ENCODE assay signal across 8 mouse cellular contexts in genomic region chr16:78635257-78635656, GRCm38 (mm10). TPM values are rescaled to one million over a fixed set of nuclear protein-coding genes. Genes with fewer than 3 reads are reported as not detected.
DNase-seq lines count a peak whose midpoint lies in the region; ATAC-seq lines count a peak whose summit lies in the region.

No protein-coding gene starts in this region.

- no peak overlapping the region for H3K4me2 ChIP-seq in forebrain, embryonic 13.5 days
- no peak overlapping the region for H3K4me2 ChIP-seq in hindbrain, embryonic 15.5 days

- H3K4me3 ChIP-seq in forebrain, embryonic 13.5 days, result no peak overlapping the region
- no peak overlapping the region for H3K4me3 ChIP-seq in hindbrain, embryonic 15.5 days
- no peak overlapping the region for H3K4me3 ChIP-seq in midbrain, embryonic 10.5 days

- peak; percentile 79 for ATAC-seq in forebrain, embryonic 13.5 days
- ATAC-seq in hindbrain, embryonic 15.5 days (ENCODE audit: low FRiP score, low read depth), result peak; percentile 65; the same call in 1 of the 2 replicates

- H3K36me3 ChIP-seq in forebrain, embryonic 13.5 days (ENCODE audit: poor library complexity, severe bottlenecking), result no peaks in the 10 kb centered on the region
- no peaks in the 10 kb centered on the region for H3K36me3 ChIP-seq in hindbrain, embryonic 15.5 days
- H3K36me3 ChIP-seq in midbrain, embryonic 10.5 days, result no peaks in the 10 kb centered on the region

- 26% methylated on average over 8 of the region's 8 CpGs for WGBS in forebrain, embryonic 13.5 days
- WGBS in hindbrain, embryonic 15.5 days, result 23% methylated on average over 8 of the region's 8 CpGs
- WGBS in midbrain, embryonic 10.5 days, result 20% methylated on average over 8 of the region's 8 CpGs

- H3K27ac ChIP-seq in forebrain, embryonic 13.5 days, result no peak overlapping the region
- no peak overlapping the region for H3K27ac ChIP-seq in hindbrain, embryonic 15.5 days (replicated peaks)
- H3K27ac ChIP-seq in midbrain, embryonic 10.5 days (replicated peaks), result no peak overlapping the region

- peak; percentile 26 for DNase-seq in MEL-GATA-1-ER (ENCODE audit: extremely low read depth, low read depth)
- DNase-seq in c-Kit-positive CD71-positive TER-119-negative erythroid progenitor cells, embryonic 14.5 days (ENCODE audit: low read depth), result peak; percentile 24
- peak; percentile 42 to 53 for DNase-seq in layer of hippocampus, postnatal 36 days
- peak; percentile 73 for DNase-seq in midbrain, embryonic 10.5 days (ENCODE audit: low spot score)
- peak; percentile 63 for DNase-seq in right cerebral cortex, postnatal 25 days
- DNase-seq in yolk sac, embryonic 10.5 days (ENCODE audit: low spot score), result peak; percentile 7

- no peaks in the 10 kb centered on the region for H3K27me3 ChIP-seq in forebrain, embryonic 13.5 days
- H3K27me3 ChIP-seq in hindbrain, embryonic 15.5 days, result no peaks in the 10 kb centered on the region
- no peaks in the 10 kb centered on the region for H3K27me3 ChIP-seq in midbrain, embryonic 10.5 days (ENCODE audit: low read depth, poor library complexity, severe bottlenecking)

- no peaks in the 10 kb centered on the region for H3K4me1 ChIP-seq in forebrain, embryonic 13.5 days
- no peaks in the 10 kb centered on the region for H3K4me1 ChIP-seq in hindbrain, embryonic 15.5 days (replicated peaks)
- no peaks in the 10 kb centered on the region for H3K4me1 ChIP-seq in midbrain, embryonic 10.5 days

- H3K9ac ChIP-seq in forebrain, embryonic 13.5 days, result no peak overlapping the region
- no peak overlapping the region for H3K9ac ChIP-seq in hindbrain, embryonic 15.5 days

- H3K9me3 ChIP-seq in forebrain, embryonic 13.5 days (replicated peaks), result no peaks in the 10 kb centered on the region
- H3K9me3 ChIP-seq in hindbrain, embryonic 15.5 days, result no peaks in the 10 kb centered on the region
- no peaks in the 10 kb centered on the region for H3K9me3 ChIP-seq in midbrain, embryonic 10.5 days (replicated peaks)

RNA-seq across cellular contexts. Expression of gene D16Ertd472e, which starts 58.7 kb away (rescaled TPM):
- 12.9 and 13.4 TPM in 2 replicates for polyA plus RNA-seq in forebrain, embryonic 13.5 days (2015; fragmentation: Nextera tagmentation; extraction: Ambion mirVana)
- polyA plus RNA-seq in hindbrain, embryonic 15.5 days (2015; fragmentation: Nextera tagmentation; extraction: Ambion mirVana), result 6.4 and 7.9 TPM in 2 replicates
- total RNA-seq in layer of hippocampus, postnatal 36 days (2021), result 10 to 100 TPM; 13.4 to 15.0 TPM
- 19.3 and 21.5 TPM in 2 replicates for polyA plus RNA-seq in midbrain, embryonic 10.5 days (2016; fragmentation: Nextera tagmentation; extraction: Ambion mirVana)

Comparison
In these comparisons a context has a peak if more than half of its experiments do, and no peak if none do; other contexts are left out.
1. DNase-seq: peak in every context shown above with its lines; median percentile 73 in midbrain, embryonic 10.5 days; 63 in right cerebral cortex, postnatal 25 days; 48 in layer of hippocampus, postnatal 36 days; 26 in MEL-GATA-1-ER; 24 in c-Kit-positive CD71-positive TER-119-negative erythroid progenitor cells, embryonic 14.5 days; 7 in yolk sac, embryonic 10.5 days.